Mouse (Mus musculus): ENCODE data around the gene Slf2. TPM values are rescaled to one million over a fixed set of nuclear protein-coding genes. Genes with fewer than 3 reads are reported as not detected.

Gene Slf2
- total and polyA plus RNA-seq, 3 experiments: 20.6 to 22.9 (median 22.6) TPM

- dilution Hi-C loops (cut with MboI; ENCODE audit: extremely low pct_ligation_motif_present, extremely low pct_unique_long_range_greater_than_20kb, low sequenced_read_pairs): no loop called here
- H3K4me1 ChIP-seq (ENCODE audit: control insufficient read depth in 1 of 2, insufficient read depth in 2 of 2): peaks cover 0 to 4% of the 10 kb centered on the region in 2 experiments; a peak in 2 of 4 replicates
- no peak overlapping the region for H3K4me2 ChIP-seq (ENCODE audit: insufficient read depth, low read depth, poor library complexity, severe bottlenecking)
- in situ Hi-C loops (cut with MboI; ENCODE audit: low pct_ligation_motif_present, low pct_unique_long_range_greater_than_20kb, low sequenced_read_pairs): loop anchor here (5.0 to 25.0 kb wide), 2 partner anchors 131 to 311 kb away; partner anchors contain the start of gene Pax2
- H3K9ac ChIP-seq (ENCODE audit: insufficient read depth, low read depth): no peak overlapping the region
- H3K79me2 ChIP-seq (replicated peaks; ENCODE audit: control insufficient read depth, extremely low read depth, insufficient read depth, poor library complexity, severe bottlenecking): no peaks in the 10 kb centered on the region
- no peak for TF ChIP-seq ETS1 (conservative IDR thresholded peaks at IDR 0.05; ENCODE audit: low read depth, low read length)
- TF ChIP-seq CTCF (conservative IDR thresholded peaks at IDR 0.05 in 1 of 2, IDR thresholded peaks at IDR 0.05 in 1 of 2; ENCODE audit: low read depth in 2 of 2, low read length in 2 of 2): no peak
- no peak for TF ChIP-seq ZNF384 (IDR thresholded peaks at IDR 0.05; ENCODE audit: low read depth, low read length)
- no peak for TF ChIP-seq MAX (IDR thresholded peaks at IDR 0.05; ENCODE audit: low read length)
- no peak for TF ChIP-seq JUND (conservative IDR thresholded peaks at IDR 0.05; ENCODE audit: low read depth, low read length)
- no peak for TF ChIP-seq CHD2 (IDR thresholded peaks at IDR 0.05; ENCODE audit: low read length)
- no peak for TF ChIP-seq RAD21 (IDR thresholded peaks at IDR 0.05; ENCODE audit: low read depth, low read length)
- no peak for TF ChIP-seq EP300 (IDR thresholded peaks at IDR 0.05; ENCODE audit: low read length)
- TF ChIP-seq ZMIZ1 (IDR thresholded peaks at IDR 0.05; ENCODE audit: low read depth, low read length): no peak
- peaks cover 70% of the 10 kb centered on the region for H3K27me3 ChIP-seq (replicated peaks)
- no peak for DNase-seq (ENCODE audit: extremely low read depth)
- H3K4me3 ChIP-seq (replicated peaks in 1 of 3; ENCODE audit: low read depth in 2 of 3, low read length in 2 of 3, poor library complexity in 1 of 3): no peak overlapping the region
- H3K36me3 ChIP-seq (replicated peaks in 1 of 2; ENCODE audit: control insufficient read depth in 1 of 2, insufficient read depth in 1 of 2, low read length in 1 of 2): no peaks in the 10 kb centered on the region
- no peaks in the 10 kb centered on the region for H3K9me3 ChIP-seq (replicated peaks; ENCODE audit: low read length)
- no peak overlapping the region for H3K27ac ChIP-seq (ENCODE audit: insufficient read depth, low read depth)
Observed at GRCm38 (mm10) chr19:44893231-44893871, 37.6 kb upstream of the Slf2 start.

GRCm38 (mm10) chr19:44895245-44895644 is 35.7 kb upstream of the Slf2 start:
- H3K79me2 ChIP-seq (replicated peaks; ENCODE audit: control insufficient read depth, extremely low read depth, insufficient read depth, poor library complexity, severe bottlenecking): no peaks in the 10 kb centered on the region
- H3K4me3 ChIP-seq (replicated peaks in 1 of 3; ENCODE audit: low read depth in 2 of 3, low read length in 2 of 3, poor library complexity in 1 of 3): no peak overlapping the region
- H3K27ac ChIP-seq (ENCODE audit: insufficient read depth, low read depth): no peak overlapping the region
- no peaks in the 10 kb centered on the region for H3K9me3 ChIP-seq (replicated peaks; ENCODE audit: low read length)
- no peak overlapping the region for H3K4me2 ChIP-seq (ENCODE audit: insufficient read depth, low read depth, poor library complexity, severe bottlenecking)
- in situ Hi-C loops (cut with MboI; ENCODE audit: low pct_ligation_motif_present, low pct_unique_long_range_greater_than_20kb, low sequenced_read_pairs) (loop anchor here (25.0 kb wide), 1 partner anchor 133 kb away; the partner anchor contains the start of gene Pax2), dilution Hi-C loops (cut with MboI; ENCODE audit: extremely low pct_ligation_motif_present, extremely low pct_unique_long_range_greater_than_20kb, low sequenced_read_pairs) (no loop called here)
- peaks cover 59% of the 10 kb centered on the region for H3K27me3 ChIP-seq (replicated peaks)
- no peaks in the 10 kb centered on the region for H3K36me3 ChIP-seq (replicated peaks in 1 of 2; ENCODE audit: control insufficient read depth in 1 of 2, insufficient read depth in 1 of 2, low read length in 1 of 2)
- peak; percentile 63 for DNase-seq (ENCODE audit: extremely low read depth)
- TF ChIP-seq SMC3 (IDR thresholded peaks at IDR 0.05; ENCODE audit: low read depth, low read length) (peak; percentile 92), USF2 (conservative IDR thresholded peaks at IDR 0.05; ENCODE audit: low read depth, low read length) (no peak), CTCF (conservative IDR thresholded peaks at IDR 0.05 in 1 of 2, IDR thresholded peaks at IDR 0.05 in 1 of 2; ENCODE audit: low read depth in 2 of 2, low read length in 2 of 2) (peak; percentile 58 to 96), ZC3H11A (IDR thresholded peaks at IDR 0.05; ENCODE audit: low read depth, low read length) (peak; percentile 56), MAZ (IDR thresholded peaks at IDR 0.05; ENCODE audit: low read depth, low read length) (no peak)
- H3K9ac ChIP-seq (ENCODE audit: insufficient read depth, low read depth): no peak overlapping the region
- H3K4me1 ChIP-seq (ENCODE audit: control insufficient read depth in 1 of 2, insufficient read depth in 2 of 2): peaks cover 0 to 15% of the 10 kb centered on the region in 2 experiments; a peak in 2 of 4 replicates
